Mouse (Mus musculus) embryo, embryonic 11 days (tissue): Measurements from ENCODE around the gene Smc5.

Source experiments
- DNase-seq: peaks from one replicate; pipeline ENCODE4 v3.0.0-alpha.2; 2015

Gene Smc5

DNA sequence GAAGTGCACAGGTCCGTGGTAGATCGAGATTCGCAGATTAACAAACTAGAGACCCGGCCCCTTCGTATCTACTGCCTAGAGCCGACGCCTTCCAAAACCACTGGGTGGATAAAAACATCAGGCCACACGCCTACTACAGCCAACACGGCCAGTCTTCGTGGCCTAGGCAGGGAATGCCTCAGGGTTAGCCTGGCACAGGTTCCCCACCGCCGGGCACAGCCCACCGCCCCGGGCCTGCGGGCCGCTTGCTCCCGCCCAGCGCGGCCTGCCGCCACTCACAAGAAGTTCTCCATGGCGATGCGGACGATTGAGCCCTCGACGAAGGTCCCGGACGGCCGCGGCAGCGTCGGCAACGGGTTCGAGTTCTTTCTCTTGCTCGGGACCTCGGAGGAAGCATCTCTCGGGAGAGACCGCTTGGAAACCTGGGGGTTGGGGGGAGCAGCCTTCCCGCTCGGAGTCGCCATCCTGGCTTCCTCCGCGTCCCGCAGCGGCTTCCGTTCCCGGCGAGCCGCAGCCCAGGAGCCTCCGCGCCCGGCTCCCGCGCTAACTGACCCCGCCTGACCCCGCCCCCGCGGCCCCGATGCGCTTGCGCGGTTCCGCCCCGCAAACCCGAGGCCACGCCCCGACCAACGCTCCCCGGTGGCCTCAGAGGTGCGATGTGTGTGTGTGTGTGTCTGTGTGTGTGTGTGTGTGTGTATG lies at the start of gene Smc5:
Gene Smc5 (minus strand): TSS at position 543 of the 699 bp plus-strand sequence.
- DNase-seq, result peak; percentile 92

DNA sequence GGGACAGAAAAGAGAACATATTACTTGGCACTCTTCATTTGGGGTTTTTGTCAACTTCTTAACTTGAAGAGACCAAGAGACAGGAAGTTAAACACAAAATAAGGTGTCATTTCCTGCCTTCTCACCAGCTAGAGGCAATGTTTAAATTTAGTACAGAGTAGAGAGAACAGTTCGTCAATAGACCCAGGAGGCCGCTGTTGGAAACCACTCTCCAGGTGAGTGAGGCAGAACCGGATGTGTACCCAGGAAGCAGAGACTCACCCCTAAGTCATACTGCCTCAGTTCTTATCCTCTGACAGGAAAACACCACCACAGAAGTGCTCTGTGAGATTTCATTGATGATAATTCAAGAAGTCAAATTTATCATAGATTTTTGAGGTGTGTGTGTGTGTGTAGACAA lies 49.4 kb upstream of the Smc5 start:
- no peak for DNase-seq

DNA sequence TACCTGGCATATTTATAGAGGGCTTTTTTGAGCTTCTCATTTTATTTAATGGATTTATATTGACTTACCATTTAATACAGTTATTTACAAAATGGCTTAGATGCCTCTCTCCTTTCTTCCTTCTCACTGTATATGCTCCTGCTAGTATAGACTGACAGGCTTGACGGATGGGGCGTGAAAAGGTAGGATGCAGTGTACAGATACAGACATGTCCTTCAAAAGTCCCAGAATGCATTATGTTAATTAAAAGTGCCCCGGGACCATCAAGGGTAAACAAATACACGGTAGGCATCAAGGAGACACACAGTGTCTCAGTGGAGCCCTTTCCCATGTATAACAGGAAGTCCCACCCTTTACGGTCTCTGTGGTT lies 44.3 kb upstream of the Smc5 start:
- no peak for DNase-seq

DNA sequence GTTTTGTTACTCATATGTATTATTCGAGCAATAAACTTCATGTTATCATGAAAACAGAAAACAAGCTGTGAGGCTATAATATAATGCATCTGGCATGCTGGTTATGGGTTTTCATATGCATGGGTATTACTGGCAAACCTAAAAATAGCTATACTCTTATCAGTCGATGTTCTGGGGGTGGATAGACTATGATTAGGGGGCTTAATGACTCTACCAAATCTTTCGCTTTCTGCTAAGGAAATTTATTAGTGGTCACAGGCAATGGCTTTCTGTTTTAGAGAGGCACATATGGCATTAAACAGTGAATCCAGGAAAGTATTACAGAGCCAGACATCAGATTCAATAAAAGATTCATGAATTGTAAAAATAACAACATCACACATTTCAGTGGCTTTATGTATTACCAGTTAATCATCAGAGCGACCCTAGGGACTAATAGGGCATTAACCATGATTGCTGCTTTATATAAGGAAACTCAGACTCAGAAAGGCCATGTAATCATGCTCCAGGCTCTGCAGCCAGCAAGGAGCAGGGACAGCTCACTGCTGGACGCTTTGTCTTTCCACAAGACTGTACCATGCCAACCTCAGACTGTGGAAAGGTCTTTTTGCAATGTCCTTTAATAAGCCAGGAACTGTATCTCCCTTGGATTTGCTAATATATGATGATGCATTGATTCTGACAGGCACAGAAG lies 43.7 kb upstream of the Smc5 start:
- DNase-seq, result no peak

DNA sequence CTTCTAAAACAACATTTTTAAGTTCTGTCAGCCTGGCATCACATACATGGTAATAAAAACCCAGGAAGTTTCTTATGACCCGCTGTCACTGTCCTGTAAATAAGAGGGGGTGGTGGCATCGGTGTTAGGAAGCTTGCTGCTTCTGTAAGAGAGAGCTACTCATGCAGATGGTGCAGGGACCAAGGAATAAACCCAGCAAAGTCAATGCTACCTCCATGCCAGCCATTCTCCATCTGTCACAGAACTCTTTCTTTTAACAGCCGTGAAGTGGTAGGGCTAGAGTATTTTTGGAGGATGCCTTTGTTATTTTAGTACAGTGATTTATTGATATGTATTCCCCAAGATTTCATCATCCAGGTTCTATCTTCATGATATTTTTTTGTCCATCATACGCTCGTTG lies 43.2 kb upstream of the Smc5 start:
- DNase-seq, result no peak

DNA sequence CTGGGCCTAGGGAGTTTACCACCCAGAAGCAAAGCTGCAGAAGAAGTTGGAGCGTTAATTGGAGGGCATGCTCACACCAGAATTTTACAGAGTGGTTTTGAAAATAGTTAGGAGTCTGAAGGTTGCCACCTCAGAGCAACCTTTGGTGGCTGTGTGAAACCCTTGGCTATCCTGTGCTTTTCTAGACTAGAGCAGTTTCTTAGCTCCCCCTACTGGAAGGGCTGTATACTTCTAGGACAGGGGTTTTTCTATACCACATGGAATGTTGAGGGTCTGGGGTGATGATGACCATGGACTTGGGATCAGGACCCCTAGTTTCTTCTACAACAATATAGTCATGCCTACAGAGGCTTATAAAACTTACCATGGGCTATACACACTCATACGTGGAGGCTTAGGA lies 36.3 kb upstream of the Smc5 start:
- no peak for DNase-seq

DNA sequence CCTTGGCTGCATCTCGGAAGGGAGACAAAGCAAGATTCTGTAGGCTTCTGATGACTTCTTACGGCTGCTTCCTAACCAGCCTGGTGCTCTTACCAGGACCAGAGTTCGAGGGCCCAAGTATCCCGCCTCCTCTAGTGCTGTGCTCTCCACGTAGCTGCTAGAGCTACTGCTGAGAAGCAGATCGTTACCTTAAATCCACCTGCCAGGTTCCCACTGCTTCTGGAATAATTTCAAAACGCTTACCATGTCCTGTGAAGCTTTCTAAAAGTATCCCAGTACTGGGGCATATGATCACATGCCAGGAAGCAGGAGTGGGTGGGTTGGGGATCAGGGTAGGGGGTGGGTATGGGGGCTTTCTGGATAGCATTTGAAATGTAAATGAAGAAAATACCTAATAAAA lies 33.0 kb upstream of the Smc5 start:
- DNase-seq, result no peak

DNA sequence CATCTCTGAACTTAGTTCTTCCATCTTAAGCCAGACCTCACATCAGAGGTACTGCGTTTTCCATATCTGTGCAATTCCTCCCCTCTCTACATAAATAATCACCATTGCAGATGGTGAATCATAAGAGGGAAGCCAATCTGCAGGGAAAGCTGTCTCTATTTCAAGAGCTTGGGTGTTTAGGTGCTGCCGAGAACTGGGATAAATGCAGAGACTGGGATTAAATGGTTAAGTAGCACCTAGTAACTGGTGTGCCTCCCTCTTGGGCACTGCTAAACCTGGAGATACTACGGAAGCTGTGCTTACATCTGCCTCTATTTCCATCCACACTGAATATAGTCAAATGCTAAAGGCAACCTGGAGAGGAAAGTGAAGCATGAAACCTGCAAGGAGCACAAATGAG lies 26.3 kb upstream of the Smc5 start:
- no peak for DNase-seq

DNA sequence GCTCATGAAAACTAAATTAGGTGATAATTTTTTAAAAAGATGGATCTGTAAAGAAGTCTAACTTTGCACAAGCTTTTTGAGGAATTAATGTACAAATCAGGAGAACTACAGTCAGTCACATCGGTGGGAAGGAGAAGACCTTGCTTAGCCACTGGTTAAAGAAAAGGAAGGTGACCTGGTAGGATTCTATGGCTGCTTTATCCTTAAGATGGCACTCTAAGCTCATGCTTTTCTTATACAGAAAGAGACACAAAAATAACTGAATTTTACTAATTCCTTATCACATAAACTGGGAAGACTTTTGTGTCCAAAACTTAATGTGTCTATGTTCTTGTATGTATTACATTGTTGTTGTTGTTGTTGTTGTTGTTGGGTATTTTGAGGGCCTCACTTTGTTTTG lies 25.2 kb upstream of the Smc5 start:
- no peak for DNase-seq

DNA sequence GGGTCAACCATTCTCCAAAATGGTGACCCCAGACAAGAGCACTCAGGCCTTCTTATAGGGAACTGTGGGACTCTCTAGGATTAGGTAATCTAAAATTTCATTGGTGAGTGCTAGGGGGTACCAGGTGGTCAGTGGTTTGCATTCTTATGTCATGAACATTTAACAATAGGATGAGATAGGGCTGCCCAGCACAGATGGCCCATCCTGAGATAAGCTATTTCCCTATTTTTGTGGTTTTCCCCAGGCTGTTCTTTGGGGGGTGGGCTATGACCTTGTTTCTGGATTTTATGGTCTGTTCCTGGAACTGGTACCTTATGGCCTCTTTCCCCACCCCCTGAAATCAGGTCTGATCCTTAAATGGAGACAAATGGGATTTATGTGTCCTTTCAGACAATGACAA lies 23.5 kb upstream of the Smc5 start:
- no peak for DNase-seq

DNA sequence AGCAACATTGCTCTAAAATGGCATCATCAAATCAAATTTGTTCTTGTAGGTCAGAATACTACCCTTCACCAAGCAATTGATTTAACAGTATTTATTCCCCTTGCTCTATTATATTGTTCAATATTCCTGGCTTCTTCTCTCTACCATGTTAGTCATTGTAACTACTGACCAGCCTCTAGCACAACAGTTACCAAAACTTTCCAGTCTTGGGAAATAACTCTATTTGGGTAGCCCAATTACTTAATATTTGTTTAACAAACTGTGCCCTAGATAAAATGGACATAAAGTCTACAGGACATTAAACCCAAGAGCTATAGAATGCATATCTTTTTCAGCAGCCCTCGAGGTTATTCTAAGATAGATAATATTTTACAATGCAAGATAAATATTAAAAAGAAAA lies 15.6 kb upstream of the Smc5 start:
- DNase-seq, result no peak

DNA sequence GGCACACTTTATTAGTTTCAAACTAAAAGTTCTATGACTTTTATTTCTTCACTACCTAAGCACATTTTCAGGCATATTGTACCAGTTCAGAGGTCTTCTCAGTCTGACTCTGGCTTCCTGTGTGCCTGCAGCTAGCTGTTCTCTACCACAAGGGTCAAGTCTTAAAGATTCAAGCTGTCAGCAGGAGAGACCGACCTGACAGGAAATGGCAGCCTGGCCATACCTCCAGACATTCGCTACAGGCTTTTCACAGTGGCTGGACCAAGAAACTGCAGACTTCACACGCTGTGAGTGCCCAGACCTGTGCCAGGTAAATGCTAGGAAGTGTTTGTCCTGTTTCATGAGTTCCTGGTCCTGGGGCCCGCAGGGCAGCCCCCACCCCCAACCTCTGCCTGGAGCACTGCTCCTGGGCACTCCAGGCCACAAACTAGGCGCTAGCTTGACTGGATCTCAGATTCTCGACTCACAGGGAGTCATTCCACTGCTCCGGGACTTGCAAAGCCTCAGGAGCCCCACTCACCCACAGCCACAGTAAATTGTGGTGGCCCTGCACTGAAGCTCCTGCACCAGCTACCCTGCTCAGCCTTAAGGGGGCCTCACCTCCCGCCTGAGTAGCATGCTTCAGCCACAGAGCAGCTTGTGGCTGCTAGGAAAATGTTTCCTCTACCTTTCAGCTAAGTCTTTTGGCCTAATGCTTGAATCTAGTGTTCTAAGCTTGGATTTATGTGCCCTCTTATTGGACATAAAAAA lies 8.4 kb upstream of the Smc5 start:
- DNase-seq, result peak; percentile 5

DNA sequence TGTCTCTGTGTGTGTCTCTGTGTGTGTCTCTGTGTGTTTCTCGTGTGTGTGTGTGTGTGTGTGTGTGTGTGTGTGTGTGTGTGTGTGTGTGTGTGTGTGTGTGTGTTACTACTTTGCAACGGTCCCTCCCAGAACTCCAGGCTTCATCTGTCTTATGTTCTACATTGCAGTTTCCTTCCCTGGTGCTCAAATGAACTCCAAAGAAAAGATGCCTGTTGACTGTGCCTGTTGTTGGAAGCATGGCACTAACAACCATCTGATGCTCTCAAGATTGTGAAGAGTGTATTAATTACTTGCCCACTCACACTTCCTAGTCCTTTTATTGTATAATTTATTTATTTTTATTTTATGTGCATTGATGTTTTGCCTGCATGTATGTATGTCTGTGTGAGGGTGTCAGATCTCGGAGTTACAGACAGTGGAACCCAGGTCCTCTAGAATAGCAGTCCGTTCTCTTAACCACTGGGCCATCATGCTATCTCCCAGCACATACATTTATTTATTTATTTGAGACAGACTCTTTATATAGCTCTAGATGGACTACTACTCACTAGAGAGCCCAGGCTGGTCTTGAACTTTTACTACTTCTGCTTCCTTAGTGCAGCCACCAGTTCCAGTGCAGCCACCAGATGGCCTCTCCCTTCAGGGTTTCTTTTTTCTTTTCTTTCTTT lies 492 bp upstream of the Smc5 start:
- no peak for DNase-seq

DNA sequence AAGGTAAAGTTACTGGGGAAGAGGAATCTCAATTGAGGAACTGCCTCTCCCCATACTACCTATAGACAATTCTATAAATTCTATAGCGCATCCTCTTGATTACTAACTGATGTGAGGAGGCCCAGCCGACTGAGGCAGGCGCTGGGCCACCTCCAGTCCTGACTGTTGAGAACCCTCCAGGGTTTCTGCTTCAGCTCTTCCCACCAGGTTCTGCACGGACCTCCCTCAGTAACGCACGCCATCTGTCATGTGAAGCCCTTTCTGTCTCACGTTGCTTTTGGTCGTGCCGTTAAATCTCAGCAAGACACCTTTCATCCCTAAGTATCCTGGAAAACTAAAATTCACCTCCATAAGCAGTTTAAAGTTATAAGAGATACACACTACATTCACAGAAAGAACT lies 16.9 kb downstream of the Smc5 start:
- no peak for DNase-seq

DNA sequence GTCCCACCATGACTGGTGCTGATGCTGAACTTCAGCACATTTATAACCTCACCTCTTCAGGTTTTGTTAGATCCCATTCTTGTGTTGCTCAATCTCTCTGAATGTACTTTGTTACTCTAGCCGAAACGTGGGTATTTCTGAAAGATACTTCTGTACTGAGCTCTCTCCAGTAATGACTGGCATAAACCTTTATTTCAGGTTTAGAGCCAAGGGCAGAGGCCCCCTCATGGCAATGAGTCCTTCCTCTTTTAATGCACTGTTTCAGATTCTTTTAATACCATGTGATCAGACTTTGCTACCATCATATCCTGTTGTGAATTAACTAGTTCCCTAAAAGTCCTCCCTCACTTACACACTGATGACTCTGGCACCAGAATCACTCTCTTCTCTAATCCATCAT lies 27.2 kb downstream of the Smc5 start:
- no peak for DNase-seq

DNA sequence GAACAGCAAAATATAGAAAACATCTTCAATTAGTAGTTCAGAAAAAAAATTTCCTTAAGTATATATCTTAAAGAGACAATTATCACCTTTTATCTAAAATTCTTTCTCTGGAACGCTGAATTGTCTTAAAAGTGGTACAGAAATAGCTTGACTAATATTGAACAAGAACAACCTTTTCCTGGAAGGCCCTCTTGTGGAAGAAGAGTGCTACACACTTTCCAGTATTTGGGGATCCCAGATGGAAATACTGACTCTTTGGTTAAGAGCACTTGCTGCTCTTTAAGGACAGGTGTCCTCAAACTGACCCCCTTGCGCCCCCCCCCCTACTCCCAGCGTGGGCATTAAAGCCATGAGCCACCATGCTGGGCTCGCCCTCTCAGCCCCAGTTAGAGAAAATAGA lies 48.6 kb downstream of the Smc5 start:
- DNase-seq, result peak; percentile 50

DNA sequence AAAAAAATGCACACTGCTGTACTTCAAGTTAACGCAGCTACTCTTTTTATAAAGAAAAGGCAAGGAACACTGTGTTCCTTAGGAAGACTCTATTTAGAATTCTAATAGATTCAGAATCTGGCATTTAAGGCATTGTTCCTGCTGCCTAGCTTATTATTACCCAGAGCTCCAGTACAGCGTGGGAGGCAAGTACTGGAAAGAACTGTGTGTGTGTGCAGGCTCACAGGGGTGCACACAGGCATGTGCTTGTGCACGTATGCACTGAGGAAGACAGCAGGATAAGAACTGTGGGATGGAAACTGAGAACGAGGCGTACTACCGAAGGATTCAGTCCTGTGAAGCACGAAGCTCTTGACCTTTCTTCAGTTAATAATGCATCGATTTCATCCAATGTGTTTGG lies 59.4 kb downstream of the Smc5 start:
- no peak for DNase-seq

DNA sequence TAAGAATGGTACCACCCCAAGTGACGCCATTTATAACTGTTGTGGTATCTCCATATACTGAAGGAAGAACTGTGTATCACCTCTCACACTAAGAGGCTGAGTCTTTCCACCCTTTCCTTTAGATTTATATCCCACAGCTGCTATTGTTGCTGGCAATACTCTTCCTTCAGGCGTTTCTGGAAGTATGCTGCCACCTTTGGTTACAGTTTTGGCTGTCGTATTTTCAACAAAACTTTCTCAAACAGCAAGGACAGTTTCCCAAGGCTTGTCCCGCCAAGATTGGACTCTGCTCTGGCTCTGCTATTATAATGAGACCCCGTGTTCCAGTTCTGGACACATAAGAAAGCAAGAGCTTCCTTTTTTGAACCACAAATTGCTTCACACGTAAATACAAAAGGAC lies 62.4 kb downstream of the Smc5 start:
- no peak for DNase-seq

DNA sequence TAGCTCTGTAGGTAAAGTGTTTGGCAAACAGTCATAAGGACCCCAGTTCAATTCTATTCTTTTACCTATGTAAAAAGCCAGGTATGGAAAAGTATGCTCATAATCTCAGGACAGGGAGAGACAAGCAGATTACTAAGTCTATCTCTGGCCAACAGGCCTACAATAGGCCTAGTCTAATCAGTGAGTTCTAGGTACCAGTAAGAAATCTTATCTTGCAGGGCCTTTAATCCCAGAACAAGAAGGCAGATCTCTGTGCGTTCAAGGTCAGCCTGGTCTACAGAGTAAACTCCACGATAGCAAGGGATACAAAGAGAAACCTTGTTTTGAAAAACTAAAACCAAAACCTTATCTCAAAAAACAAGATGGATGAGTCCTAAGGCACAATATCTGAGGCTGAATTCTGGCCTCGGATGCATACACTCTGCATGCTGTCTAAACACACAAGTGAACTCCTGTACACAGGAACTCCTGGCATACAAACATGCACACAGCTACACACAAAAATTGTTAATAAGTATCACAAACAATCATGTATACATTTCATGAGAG lies 70.1 kb downstream of the Smc5 start:
- DNase-seq, result no peak

DNA sequence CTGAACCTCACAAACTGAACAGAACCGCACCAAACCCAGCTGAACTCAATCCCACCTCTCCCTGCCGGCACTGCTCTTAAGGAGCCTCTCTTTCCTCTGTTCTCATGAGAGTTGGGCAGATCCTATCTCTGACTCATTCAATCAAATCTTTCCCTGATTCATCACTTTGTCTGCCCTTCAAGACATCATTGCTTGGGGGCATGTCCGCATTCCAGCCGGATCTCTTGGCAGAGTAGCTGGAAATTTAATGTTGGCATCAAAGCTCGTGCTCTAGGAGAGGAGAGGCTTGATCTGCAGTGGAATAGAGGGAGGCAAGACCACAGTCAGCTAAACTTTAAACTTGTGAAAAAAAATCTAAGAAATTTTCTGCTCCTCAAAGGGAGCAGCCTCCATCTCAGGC lies 71.6 kb downstream of the Smc5 start:
- no peak for DNase-seq

DNA sequence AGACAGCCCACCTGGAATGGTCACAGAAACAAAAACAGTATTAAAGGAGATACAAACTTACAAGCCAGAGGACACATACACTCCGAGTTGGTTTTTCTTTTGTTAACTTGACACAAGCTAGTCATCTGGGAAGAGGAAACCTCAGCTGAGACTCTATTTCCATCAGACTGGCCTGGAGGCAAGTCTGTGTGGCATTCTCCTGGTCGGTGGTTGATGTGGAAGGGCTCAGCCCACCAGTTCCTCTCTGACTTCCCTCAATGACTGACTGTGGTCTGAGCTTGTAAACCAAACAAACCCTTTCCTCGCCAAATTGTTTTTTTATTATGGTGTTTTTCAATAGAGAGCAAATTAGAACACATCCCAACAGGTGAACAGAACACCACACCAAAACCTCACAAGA lies 80.6 kb downstream of the Smc5 start:
- no peak for DNase-seq

DNA sequence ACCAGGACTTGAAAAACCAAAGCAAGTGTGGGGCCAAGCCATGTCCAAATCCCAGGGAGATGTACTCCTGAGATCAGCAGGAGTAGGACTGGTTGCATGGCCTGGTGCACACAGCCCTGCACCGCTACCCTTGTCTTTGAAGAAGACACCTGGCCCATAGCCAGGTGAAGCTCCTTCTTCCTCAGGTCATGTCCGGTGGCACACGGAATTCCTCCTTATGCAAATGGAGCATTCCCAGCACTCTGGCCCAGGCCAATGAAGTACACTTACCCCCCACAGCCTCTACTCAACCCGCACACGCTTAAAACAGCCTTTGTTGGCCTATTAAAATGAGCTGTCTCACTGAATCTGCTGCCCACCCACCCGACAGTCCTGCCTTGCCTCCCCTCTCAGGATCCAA lies 82.2 kb downstream of the Smc5 start:
- no peak for DNase-seq

DNA sequence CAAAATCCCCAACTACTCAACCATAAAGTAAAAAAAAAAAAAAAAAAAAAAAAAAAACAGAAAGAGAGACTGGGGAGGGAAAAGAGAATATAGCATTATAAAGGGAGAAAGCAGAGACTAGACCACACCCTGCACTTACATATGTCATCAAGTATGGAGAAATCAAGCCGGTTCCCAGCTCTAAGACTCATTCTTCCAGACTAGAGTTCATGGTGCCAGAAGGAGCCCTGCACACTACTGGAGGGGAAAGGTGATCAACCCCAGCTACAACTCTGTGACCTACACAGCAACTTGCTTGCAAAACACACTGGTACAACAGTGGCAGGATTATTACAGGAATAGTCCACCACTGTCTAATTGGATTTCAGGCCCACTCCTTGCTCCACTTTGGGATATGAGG lies 84.0 kb downstream of the Smc5 start:
- DNase-seq, result no peak

DNA sequence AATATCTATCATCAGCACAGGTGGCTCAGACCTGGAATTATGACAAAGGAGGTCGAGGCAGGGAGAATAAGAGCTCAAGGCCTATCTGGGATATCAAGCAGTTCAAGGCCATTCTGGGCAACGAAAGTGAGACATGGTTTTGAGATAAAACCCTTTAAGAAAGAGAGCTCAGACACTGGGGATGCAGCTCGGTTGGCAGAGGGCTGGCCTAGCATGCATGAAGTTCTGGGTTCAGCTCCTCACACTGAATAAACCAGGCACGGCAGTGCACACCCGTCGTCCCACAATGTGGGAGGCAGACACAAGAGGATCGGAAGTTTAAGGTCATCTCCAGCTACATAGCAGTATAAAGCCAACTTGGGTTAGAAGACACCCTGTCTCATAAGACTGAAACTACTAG lies 84.7 kb downstream of the Smc5 start:
- DNase-seq, result no peak
